ENCODE assay signal across 9 mouse cellular contexts in genomic region chr6:38926135-38926962, GRCm38 (mm10). TPM values are rescaled to one million over a fixed set of nuclear protein-coding genes. Genes with fewer than 3 reads are reported as not detected.
DNase-seq lines count a peak whose midpoint lies in the region; ATAC-seq lines count a peak whose summit lies in the region.
"Had no signal": no experiment of that assay in that cellular context is flagged by ENCODE, and none has a peak within 500 bp of the region (broad histone marks: within the 10 kb centered on the region; RNA-seq: fewer than 3 reads in every experiment).

No protein-coding gene starts in this region.

- ATAC-seq in embryonic facial prominence, embryonic 11.5 days (replicated peaks; ENCODE audit: insufficient number of reproducible peaks, low FRiP score, low TSS enrichment, low read depth): no peak; the same call in 1 of the 2 replicates
- peak; percentile 68 for ATAC-seq in limb, embryonic 13.5 days (ENCODE audit: low FRiP score, low read depth)
- ATAC-seq: Patski had no signal

- 58% methylated on average over 28 of the region's 28 CpGs for WGBS in embryonic facial prominence, embryonic 11.5 days
- WGBS in limb, embryonic 13.5 days: 41% methylated on average over 28 of the region's 28 CpGs

- H3K4me3 ChIP-seq in embryonic facial prominence, embryonic 11.5 days (ENCODE audit: low read depth, low read length): 0 out of 2 replicates have a peak overlapping the region, but pooled peaks have one; percentile 8
- peak overlapping the region; percentile 20 for H3K4me3 ChIP-seq in limb, embryonic 13.5 days

- no peaks in the 10 kb centered on the region for H3K27me3 ChIP-seq in embryonic facial prominence, embryonic 11.5 days (ENCODE audit: control insufficient read depth, insufficient read depth, low read length)
- H3K27me3 ChIP-seq in limb, embryonic 13.5 days: 0 out of 2 replicates have a peak, but pooled peaks cover 2% of the 10 kb centered on the region
- H3K27me3 ChIP-seq: Patski had no signal

- H3K9me3 ChIP-seq in embryonic facial prominence, embryonic 11.5 days (replicated peaks; ENCODE audit: control insufficient read depth, low read length): no peaks in the 10 kb centered on the region
- no peaks in the 10 kb centered on the region; the same call in 1 of the 2 replicates for H3K9me3 ChIP-seq in limb, embryonic 13.5 days

- no peaks in the 10 kb centered on the region for H3K36me3 ChIP-seq in embryonic facial prominence, embryonic 11.5 days (replicated peaks; ENCODE audit: control insufficient read depth, insufficient read depth, low read depth, low read length)
- H3K36me3 ChIP-seq in limb, embryonic 13.5 days: no peaks in the 10 kb centered on the region

- no peak overlapping the region; the same call in 1 of the 2 replicates for H3K9ac ChIP-seq in embryonic facial prominence, embryonic 11.5 days (replicated peaks; ENCODE audit: low read length)
- 0 out of 2 replicates have a peak overlapping the region, but pooled peaks have one; percentile 45 for H3K9ac ChIP-seq in limb, embryonic 13.5 days

- no peak overlapping the region for H3K27ac ChIP-seq in embryonic facial prominence, embryonic 11.5 days (replicated peaks; ENCODE audit: low read depth, low read length)
- peak overlapping the region; percentile 79 for H3K27ac ChIP-seq in limb, embryonic 13.5 days

- peak; percentile 23 for DNase-seq in gastrocnemius, postnatal 14 days
- DNase-seq in gastrocnemius, postnatal 36 days: no peak
- DNase-seq in ES-CJ7 (ENCODE audit: low read depth, low spot score): peak; percentile 87
- peak; percentile 50 for DNase-seq in embryonic facial prominence, embryonic 11.5 days (ENCODE audit: low spot score)
- DNase-seq in testis, postnatal 14 days (ENCODE audit: low spot score): peak; percentile 67
- DNase-seq in natural killer cell, adult 2 months (ENCODE audit: low spot score in 2 of 2): no peak
- no peak for DNase-seq in urinary bladder, adult 2 months (ENCODE audit: low spot score)

- intact Hi-C loops in gastrocnemius, postnatal 14 days (cut with DNase I; ENCODE audit: low total_unique reads): no loop called here
- intact Hi-C loops in gastrocnemius, postnatal 36 days (cut with DNase I): loop anchor here (5.0 kb wide), 1 partner anchor 141 kb away; no protein-coding TSS in a partner anchor

- no peaks in the 10 kb centered on the region for H3K4me1 ChIP-seq in embryonic facial prominence, embryonic 11.5 days (ENCODE audit: control insufficient read depth, insufficient read depth, low read length)
- peaks cover 14% of the 10 kb centered on the region for H3K4me1 ChIP-seq in limb, embryonic 13.5 days

- peak overlapping the region; percentile 11; the same call in 1 of the 2 replicates for H3K4me2 ChIP-seq in embryonic facial prominence, embryonic 11.5 days (ENCODE audit: low read depth, low read length)
- peak overlapping the region; percentile 56 for H3K4me2 ChIP-seq in limb, embryonic 13.5 days (replicated peaks)

RNA-seq across cellular contexts. Expression of gene Hipk2, which starts 50.4 kb away (rescaled TPM):
- total RNA-seq in gastrocnemius, postnatal 14 days (2021): 10 to 100 TPM; 45.8 to 49.0 TPM
- 100 to 1,000 TPM in 1 of 2 experiments, 10 to 100 TPM in 1; 71.5 to 114 TPM for total RNA-seq in gastrocnemius, postnatal 36 days (2021)
- 12.7 and 16.7 TPM in 2 replicates for polyA plus RNA-seq in embryonic facial prominence, embryonic 11.5 days (2014; fragmentation: Nextera tagmentation; extraction: Ambion mirVana)
- 19.6 and 19.8 TPM in 2 replicates for polyA plus RNA-seq in limb, embryonic 13.5 days (2015; fragmentation: Nextera tagmentation; extraction: Ambion mirVana)
- polyA plus RNA-seq in urinary bladder, adult 2 months (2012; rRNA removed): 4.5 and 8.6 TPM in 2 replicates

RNA-seq across cellular contexts. Expression of gene Tbxas1, which starts 51.1 kb away (rescaled TPM):
- 1 to 10 TPM in 1 of 2 experiments, under 1 TPM in 1; 0.75 to 1.4 TPM for total RNA-seq in gastrocnemius, postnatal 14 days (2021)
- under 1 TPM; 0.79 to 0.81 TPM for total RNA-seq in gastrocnemius, postnatal 36 days (2021)
- polyA plus RNA-seq in embryonic facial prominence, embryonic 11.5 days (2014; fragmentation: Nextera tagmentation; extraction: Ambion mirVana): 1.0 and 1.8 TPM in 2 replicates
- polyA plus RNA-seq in limb, embryonic 13.5 days (2015; fragmentation: Nextera tagmentation; extraction: Ambion mirVana): 1.5 and 1.9 TPM in 2 replicates
- 5.1 and 5.2 TPM in 2 replicates for polyA plus RNA-seq in urinary bladder, adult 2 months (2012; rRNA removed)

Comparison
In these comparisons a context has a peak if more than half of its experiments do, and no peak if none do; other contexts are left out.
1. DNase-seq: peak in gastrocnemius, postnatal 14 days (single experiment), ES-CJ7 (single experiment), embryonic facial prominence, embryonic 11.5 days (single experiment) and testis, postnatal 14 days (single experiment); none in gastrocnemius, postnatal 36 days (0 of 2), natural killer cell, adult 2 months (0 of 2) and urinary bladder, adult 2 months (single experiment).